Mouse (Mus musculus) gastrocnemius, postnatal 10 days (tissue): Measurements from ENCODE around the gene Ptprd. TPM values are rescaled to one million over a fixed set of nuclear protein-coding genes. Genes with fewer than 3 reads are reported as not detected.

ENCODE experiments used
- DNase-seq: peaks from one replicate; pipeline ENCODE4 v3.0.0; 2021; ENCODE audit warnings: mixed read lengths
- total RNA-seq, 2 experiments: library from RNA; stranded (reverse); gene quantifications; 2 replicates each; pipeline ENCODE4 v1.2.3; 2021

The Ptprd gene
- total RNA-seq, 2 experiments from 2014 or later = 43.3 to 53.4 TPM

DNA sequence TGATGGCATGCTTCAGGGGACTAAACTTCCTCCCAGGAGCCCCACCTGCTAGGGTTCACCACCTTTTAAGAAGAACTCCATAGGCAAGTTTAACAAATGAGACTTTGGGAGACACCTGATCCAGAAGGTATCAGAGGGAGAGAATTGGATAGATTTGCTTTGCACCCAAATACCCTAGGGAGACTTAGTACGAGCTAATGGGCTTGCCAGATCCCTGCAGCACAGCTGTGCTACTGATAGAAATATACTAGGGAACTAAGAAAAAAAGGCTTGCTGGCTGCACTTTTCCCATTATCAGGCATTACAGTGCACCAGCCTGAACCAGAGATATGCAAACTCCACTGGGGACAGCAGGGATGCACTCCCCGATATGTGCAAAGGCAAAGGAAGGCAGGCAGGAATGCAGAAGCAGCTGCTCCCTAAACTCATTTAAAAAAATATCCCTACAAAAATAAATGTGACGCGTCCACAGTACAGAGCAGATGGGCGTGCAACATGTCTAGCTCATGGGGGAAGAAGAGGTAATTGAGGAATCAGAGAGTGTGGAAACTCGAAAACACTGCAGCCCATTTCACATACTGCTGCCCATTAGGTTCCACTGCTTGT lies 1831.3 kb downstream of the Ptprd start:
- DNase-seq = no peak

DNA sequence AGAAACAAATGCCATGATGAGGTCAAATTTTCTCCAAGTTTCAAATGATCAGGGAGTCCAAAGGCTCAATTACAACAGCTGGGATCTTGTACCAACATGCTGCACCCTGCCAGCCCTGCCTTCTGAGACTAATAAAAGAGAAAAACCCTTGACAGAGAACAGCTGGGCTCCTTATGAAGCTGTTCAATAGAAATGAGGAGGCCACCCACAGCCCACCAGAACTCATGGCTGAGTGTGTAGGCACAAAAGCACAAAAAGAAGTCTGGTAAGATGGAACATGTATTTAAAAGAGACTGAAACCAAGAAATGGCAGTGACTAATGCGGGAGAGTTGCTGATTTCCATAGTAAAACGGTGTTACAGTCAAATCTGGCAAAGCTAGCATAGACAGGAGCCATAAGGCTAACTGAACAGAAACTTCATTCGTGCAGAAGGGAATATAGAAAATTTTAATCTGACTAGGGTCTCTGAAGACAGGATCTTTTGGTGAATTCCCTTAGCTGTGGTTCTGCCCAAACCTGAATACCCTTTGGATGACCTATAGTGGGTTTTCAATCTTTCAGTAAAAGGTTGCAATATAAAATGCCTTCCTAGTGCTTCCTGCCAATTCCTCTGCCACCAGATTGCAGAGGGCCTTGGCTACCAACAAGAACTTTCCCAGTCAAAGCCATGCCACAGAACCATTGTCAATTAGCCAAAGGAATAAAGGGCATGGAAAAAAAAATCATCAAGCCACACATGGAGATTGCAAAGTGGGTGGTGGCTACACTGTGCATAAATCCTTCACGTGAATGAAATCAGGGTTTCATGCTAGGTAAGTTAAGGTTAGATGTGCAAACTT lies 1841.5 kb downstream of the Ptprd start:
- peak; percentile 31 for DNase-seq

DNA sequence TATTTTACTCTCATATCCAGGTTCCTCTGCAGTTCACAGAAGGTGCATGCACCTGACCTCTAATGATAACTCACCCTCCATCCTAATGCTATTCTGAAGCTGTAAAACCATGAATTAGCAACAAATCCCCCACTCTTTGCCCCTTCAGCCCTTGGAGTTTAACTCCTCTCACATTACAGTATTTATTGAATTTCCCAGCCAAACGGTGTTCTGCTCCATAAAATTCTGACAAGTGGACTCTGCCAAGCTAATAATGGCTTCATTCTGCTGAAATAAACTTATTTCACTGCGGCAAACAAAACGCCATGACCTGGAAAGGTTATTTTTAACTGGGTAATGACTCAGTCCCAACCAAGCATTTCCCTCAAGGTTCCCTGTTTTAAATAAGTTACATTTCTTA lies 1842.7 kb downstream of the Ptprd start:
- no peak for DNase-seq

DNA sequence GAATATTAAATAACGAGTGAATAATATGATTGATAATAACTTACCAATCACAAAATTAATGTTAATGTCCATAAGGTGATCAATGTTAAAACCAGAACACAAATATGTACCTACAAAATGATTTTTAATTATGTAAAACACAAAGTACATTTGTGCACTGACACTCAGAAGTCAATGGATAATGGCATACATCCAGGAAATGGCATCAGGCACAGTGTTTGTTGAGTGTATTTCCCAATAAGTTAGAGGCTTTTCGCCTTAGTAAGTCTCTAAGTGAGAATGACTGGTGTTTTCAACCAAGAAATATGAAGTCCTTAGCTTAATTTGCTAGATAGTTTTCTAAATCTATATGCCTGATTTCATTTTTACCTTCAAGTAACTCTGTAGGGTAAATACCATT lies 1843.5 kb downstream of the Ptprd start:
- DNase-seq = no peak

DNA sequence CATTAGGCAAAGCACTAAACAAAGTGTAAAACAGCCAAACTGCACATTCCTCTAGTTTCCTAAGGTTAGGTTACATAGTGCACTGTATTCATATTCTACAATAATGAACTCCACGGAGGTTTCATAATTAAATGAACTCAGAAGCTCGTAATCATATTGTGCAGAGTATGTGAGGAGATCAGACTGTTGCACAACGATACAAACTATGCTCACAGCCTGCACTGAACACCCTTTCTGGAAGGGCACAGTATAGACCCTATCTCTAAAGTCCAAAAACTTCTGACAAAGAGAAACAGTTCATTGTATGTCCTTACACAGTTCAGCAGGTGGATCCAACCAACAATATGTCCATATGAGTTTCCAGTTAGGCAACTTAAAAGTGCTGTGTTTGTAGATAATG lies 1844.5 kb downstream of the Ptprd start:
- no peak for DNase-seq

DNA sequence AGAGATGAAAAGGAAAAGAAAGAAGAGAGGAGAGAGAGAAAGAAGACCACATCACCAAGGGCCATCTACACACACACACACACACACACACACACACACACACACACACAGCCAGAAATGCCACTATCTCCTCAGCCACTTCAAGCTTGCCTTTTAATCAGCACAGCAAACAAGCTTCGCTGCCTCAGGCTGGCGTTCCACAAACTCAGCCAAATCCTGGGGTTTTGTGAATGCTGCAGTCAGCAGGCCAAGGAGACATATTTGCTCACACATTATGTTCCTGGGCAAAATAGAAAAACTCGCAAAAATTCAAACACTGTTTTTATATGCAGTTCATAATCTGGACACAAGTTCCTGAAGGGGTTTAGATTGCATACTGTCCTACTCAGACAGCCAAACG lies 1845.9 kb downstream of the Ptprd start:
- DNase-seq = peak; percentile 6

DNA sequence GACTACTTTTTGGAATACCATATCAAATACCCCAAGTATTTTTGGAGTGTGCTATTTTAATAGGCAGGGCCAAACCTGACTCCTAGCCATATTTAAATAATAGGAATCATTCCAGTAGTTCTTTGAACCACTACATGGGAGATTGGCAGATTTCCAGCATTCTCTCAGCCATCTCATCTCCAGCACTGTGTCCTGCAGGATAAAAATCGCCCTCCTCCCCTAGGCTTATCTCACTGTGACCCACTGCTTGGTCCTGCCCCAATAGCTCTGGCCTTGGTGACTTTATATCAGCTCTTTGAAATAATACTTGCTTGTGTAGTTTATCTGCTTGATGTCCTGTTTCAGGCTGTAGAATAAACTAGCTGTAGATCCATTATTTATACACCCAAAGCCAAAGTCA lies 1850.2 kb downstream of the Ptprd start:
- DNase-seq = no peak

DNA sequence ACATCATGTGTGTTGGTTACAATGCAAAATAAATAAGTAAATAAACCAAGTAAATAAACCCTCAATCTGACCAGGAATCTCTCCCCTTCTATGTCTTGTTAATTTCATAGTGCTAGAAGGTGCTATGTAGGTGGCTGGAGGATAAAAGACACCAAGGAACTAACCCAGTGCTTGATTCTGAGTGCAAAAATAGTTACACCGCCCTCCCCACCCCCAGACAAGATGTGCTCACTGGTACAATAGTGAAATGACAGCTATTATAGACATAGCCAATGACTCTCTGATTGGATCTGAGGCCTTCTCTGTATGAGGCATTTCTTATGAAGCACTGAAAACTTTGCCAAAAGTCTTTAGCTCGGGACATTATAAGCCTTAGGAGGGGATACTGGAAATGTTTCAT lies 1857.6 kb downstream of the Ptprd start:
- DNase-seq = no peak

DNA sequence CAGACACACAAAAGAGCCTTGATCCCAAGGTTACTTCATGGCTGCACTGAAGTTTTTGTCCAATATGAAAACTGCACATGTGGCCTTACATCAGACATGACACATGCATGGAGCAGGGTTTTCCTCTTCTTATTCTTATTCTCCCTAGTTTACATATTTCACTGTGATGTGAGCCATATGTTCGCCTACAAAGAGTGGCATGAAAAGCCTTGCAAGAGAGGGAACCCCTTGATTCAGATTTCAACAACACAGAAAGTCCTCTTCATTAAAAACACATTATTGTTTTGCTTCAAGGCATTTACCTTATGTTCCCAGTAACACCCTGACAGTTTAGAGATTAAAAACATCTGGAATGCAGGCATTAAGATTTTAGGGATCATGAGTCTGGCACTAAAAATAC lies 1859.3 kb downstream of the Ptprd start:
- no peak for DNase-seq

DNA sequence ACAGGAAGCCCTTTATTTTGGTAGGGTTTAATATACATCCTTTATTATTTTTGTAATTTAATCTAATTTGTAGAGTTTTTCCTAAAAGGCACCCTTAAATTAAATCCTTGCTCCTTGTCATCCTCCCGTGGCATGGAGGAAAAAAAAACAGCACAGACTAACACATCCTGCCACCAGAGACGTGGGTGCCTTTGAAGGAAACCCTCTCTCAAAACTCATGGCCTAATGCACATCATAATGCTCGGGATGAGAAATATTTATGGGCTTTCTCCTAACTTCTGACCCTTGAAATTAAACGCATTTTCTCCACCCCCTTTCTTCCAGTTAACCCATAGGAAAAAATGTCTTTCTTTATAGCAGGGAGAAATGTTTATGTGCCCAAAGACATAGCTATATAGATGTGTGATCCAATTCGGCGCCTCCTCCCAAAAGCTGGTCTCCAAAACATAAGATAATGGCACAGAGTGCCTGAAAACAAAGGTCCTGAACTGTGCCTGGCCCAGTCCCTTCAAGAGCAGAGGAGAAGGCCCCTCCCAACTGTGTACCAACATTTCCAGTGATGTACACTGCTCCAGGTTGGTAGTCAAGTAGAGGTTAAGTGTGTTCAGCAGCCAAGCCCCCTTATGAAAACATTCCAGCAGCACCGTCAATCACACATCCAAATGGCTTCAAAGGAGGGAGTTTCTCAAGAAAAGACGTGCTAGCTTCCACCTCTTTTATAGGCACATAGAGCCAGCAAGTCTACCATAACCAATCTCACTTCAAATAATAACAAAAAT lies 1860.4 kb downstream of the Ptprd start:
- DNase-seq = no peak

DNA sequence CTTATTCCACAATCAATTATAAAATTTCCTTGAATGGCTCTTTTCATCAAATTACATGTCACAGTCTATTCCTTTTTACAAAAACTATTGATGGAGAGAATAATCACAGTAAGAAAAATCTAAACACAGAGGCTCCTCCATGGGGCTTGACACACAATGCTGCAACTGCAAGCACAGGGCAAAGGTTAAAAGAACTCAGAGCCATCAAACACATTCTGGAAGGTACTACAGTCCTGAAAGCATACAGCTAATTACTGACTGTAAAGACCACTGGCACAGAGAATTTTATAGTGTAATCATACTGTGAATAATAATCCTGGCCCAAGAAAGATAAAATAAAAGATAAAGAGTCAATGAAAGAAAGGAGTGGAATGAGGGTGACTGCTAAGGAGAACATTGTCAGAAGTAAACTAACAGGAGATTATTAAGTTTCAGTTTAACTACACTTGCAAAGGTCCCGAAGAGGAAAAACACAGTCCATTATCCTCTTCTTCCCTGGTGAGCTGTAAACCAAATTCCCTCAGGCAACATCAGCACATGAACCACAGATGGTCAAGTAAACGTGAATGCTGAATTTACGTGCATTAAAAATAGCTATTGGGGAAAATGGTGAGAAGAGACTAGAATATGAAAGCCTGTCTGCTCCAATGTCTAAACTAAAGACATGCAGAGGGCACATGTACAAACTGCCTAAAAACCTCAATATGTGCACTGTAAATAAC lies 1861.4 kb downstream of the Ptprd start:
- no peak for DNase-seq

DNA sequence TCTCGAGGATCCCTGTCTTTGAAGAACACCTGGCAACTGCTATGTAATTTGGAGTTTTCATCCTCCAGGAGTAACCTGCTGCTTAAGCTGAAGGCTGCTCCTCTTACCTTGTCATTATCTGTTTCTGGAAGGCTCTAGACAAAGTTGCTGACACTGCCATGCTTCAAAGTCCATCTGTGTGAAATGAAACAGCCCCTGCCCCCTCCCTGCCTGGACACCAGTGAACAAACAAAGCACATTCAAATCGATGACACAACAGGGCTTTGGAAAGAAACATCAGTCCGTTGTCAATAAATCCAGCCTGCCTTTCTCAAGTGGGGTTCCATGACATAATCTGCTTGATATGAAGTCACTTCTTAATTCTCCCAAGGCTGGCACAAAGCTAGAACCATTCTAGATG lies 1867.7 kb downstream of the Ptprd start:
- DNase-seq = no peak

DNA sequence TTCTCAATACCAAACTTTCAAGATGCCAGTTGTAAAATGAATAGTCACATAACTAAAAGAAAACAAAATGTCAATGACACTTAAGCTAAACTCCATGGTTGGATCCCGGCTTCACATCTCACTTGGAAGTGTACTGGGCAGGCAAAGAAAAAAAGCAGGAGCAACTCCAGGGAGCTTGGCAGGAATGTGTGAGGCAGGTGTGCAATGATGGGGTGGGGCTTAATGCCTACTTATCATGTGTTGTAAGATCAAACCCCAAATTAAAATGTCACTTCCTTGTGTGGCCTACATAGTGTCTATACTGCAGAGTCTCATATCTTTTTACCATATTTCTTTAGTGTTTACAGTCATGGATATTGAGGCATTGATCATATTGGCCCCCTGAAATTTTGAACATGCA lies 1873.8 kb downstream of the Ptprd start:
- DNase-seq = no peak

DNA sequence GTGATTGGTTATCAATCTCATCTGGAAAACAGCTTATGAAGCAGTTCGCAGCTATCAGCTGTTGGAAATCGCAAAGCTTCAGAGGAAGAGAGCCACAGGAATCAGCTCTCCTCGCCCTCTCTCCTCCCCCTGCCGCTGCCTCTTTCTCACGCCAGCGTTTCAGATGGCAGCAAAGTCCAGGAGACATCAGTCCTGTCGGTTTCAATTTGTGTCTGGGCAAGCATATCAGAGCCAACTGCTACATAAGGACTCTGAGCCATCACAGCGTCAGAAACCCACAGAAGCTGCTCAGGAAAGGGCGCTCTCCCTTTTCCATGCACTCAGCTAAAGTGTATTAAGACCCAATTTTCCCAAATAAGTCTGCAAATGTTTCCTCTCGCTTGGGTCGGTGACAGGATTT lies 1884.4 kb downstream of the Ptprd start:
- DNase-seq = peak; percentile 20

DNA sequence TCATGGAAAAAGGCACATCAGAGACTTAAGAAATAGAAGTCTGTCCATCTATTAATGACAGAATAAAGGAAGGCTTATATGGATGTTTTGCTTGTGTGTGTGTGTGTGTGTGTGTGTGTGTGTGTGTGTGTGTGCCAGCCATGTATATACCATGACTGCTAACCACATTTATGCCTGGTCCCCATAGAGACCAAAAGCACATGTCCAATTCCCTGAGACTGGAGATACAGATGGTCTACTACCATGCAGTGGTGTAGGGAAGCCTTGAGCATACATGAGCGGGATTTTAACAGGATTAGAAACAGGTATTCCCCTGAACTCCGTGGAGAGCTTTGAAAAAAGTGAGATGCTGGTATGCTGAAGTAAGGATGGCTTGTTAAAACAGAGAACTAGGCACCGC lies 1886.1 kb downstream of the Ptprd start:
- no peak for DNase-seq

DNA sequence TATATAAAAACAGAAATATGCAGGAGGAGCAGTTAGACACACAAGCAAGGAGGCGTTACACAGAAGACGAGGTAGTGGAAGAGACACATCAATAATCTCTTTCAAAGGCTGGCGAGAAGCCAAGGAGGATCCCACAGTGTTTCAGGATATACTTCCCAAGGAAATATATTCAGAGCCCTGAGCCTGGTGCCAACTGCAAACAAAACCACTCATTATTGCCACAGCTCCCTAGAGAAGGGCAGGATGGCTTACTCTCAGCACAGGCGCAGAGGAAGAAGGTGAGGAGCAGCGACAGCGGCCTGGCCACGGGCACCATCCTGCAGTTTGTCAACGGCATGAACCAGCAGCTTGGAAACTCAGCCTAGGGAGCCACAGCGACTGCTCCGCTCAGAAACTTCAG lies 1886.8 kb downstream of the Ptprd start:
- DNase-seq = no peak

DNA sequence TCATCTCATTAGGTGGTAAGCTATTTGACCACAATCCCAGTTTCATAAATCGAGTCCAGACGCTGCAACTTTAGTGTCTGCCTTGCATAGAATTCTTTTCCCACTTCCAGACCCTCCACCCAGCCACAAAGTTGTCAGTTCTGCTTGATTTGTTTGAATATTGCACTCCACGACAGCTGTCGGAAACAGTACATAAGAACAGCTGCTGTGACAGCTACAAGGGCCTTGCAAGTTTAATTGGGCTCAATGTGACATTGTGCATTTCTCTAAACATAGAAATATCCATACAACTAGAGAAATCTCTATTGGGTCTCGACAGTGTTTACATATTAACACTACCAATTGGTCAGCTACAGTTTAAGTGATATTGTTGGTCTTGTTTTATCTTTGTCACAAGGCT lies 1887.3 kb downstream of the Ptprd start:
- no peak for DNase-seq

DNA sequence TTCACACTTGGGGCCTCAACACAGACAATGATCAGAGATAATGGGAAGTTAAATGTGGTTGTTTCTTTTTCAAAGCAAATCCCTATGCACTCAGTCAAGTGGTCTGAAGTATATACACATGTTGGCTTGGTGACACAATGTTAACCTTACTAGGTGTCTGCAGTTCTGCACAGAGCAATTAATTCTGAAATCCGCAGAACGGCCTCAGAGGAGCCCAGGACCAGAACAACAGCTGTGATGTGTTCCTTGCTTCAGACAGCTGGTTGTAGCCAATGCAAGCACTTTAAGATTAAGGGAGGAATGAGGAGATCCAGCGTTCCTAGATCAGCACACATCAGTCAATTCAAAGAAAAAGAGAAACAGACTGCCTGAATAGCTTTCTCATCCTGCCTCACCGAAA lies 1891.9 kb downstream of the Ptprd start:
- DNase-seq = no peak

DNA sequence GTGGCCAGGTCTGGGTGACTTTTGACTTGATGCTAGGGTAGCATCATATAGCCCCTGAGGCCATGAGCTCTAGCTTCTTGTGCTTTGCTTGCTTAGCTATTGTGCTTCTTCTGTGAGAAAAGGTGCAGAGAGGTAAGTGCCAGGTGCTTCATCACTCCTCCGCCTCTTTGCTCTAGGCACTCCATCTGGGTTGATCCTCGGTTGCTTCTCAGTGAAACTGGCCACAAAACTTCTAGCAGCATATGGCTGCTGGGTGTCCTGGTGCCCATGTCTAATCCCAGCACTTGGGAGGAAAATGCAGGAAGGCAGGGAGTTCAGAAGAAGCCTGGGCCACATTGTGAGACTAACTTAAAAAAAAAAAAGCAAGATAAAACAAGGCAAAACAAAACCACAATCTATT lies 1895.8 kb downstream of the Ptprd start:
- DNase-seq = no peak

DNA sequence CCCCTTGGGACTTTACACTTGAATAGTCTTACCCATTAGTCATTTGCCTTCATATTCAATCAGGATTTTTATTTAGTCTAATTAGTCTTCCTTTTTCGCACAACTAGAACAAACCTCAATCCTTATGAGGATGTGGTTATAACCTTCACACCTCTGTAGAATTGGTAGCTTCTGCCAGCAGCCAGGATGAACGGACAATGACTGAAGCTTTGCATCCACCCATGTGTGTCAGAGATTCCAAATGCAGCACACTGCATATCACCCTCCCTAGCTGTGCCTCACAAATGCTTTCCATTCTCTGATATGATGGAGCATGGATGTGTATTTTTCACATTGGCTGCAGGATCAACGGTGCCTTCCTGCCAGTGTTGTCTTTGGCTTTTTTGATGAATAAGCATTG lies 1898.0 kb downstream of the Ptprd start:
- DNase-seq = no peak

DNA sequence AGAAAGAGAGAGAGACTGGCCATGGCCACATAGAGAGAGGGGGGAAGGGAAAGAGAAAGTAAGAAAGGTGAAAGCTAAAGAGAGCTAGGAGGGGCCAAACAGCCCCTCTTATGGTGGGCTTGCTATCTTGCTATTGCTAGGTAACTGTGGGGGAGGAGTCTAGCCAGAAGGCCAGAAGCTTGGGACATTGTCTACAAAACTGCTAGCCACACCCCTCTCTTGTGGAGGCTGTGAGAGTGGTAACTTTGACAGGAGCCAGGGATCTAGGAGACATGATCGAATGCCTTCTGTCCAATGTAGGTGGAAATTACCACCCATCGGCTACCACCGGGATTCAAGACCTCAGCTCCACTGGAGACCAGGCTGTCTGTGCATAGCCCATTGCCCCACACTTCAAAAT lies 1899.2 kb downstream of the Ptprd start:
- no peak for DNase-seq

DNA sequence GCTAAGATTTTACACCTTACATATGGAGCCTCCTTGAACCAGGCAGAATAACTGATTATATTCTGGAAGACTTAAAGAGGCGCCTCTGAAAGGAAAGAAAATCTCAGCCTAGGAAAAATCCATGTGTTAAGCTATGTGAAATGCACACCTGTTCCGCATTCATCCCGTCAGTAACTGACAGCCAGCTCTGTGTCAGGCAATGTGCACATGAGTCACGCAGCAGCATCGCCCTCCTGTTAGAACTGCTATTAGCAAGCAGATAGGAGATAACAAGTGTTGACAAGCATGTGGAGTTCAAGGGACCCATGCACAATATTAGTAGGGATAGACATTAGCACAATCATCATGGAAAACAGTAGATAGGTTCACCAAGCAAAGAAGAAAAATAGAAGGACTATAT lies 1905.8 kb downstream of the Ptprd start:
- DNase-seq = no peak

DNA sequence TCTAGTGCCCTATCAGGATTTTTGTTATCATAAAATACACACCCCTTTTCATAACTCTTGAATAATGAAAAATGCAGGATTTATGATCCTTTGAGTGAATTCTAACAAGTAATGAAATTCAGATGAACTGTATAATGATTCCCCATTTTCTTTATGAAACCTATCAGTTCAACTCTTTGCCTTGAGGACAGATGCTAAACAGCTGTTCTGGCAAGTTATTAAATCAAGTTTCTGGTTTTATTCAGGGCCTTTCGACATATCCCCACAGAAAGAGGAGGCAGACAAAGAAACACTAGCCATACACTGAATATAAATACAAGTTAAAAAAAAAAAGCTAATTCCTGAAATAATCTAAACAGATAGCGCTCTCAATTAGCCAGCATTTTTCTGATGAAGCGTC lies 1914.4 kb downstream of the Ptprd start:
- no peak for DNase-seq
